Mouse (Mus musculus): ENCODE measurements around the gene Cradd. TPM values are rescaled to one million over a fixed set of nuclear protein-coding genes. Genes with fewer than 3 reads are reported as not detected.

The Cradd gene
- total RNA-seq, 2 experiments from 2014 or later, result 3.8 to 10.7 TPM

DNA sequence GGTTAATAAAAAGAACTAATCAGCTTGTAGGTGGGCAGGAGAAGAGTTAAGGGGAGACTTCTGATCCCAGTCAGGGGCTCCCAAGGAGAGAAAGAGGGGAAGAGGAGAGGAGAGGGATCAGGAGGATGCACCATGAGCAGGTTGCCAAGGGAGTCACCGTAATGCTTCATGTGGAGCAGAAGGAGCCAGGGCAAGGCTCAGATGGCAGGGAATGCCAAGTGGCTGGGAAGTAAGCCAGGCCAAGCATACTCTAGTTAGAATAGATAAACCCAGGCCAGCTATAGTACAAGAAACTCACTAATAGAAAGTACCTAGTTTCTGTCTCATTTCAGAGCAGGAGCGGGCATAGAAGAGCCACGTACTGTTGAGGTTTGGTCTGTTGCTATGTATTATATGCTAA lies 43.6 kb downstream of the Cradd start:
- ATAC-seq (replicated peaks; ENCODE audit: poor library complexity), result no peak

GRCm38 (mm10) chr10:95279459-95279858 lies 44.5 kb downstream of the Cradd start:
- no peak for ATAC-seq (replicated peaks; ENCODE audit: poor library complexity)

- no peak for ATAC-seq (replicated peaks; ENCODE audit: poor library complexity)
Measured at GRCm38 (mm10) chr10:95278085-95278484, 45.8 kb downstream of the Cradd start.

GRCm38 (mm10) chr10:95275488-95275887 lies 48.4 kb downstream of the Cradd start:
- ATAC-seq (replicated peaks; ENCODE audit: poor library complexity), result 0 out of 2 replicates have a peak, but pooled peaks have one; percentile 40

DNA sequence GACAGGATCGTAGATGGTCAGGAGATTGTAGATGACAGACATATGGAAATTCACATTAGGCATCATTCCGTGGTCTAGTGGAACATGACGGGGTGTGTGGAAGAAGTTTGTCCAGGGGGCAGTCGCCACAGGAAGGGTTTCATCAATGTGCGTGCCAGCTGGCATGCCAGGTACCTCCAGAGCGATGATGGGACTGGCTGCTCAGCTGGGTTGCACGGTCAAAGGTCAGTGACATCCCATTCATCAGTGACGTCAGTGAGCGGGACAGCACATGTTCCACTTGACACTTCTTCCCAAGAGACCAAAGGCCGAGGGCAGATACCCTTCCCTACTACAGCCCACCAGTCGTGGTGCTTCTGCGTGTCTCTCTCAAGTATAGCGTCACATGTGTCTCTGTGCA lies 50.7 kb downstream of the Cradd start:
- ATAC-seq (replicated peaks; ENCODE audit: poor library complexity), result no peak

GRCm38 (mm10) chr10:95269151-95269550 lies 54.8 kb downstream of the Cradd start:
- no peak for ATAC-seq (replicated peaks; ENCODE audit: poor library complexity)

DNA sequence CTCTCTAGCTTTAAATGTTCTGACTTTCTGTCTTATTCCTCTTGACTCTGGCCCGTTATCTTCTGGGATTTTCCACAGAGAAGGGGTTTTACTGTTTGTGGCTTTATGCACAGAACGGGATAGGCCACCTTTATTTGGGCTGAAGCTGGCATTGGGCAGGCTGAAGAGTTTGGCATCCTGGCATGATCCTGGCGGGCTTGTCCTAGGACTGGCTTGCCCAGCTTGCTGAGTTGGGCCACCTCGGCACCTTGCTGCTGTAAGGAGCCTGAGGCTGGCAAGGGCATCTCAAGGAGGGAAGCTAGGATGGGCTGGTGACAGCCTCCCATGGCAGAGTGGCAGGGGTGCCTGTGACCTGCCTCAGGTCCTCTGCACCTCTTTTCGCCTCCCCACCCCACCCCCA lies 55.6 kb downstream of the Cradd start:
- ATAC-seq (replicated peaks; ENCODE audit: poor library complexity), result no peak

GRCm38 (mm10) chr10:95266983-95267382 lies 57.0 kb downstream of the Cradd start:
- ATAC-seq (replicated peaks; ENCODE audit: poor library complexity), result no peak

GRCm38 (mm10) chr10:95266041-95266762 lies 57.7 kb downstream of the Cradd start:
- no peak; the same call in 1 of the 2 replicates for ATAC-seq (replicated peaks; ENCODE audit: poor library complexity)

GRCm38 (mm10) chr10:95265576-95265975 lies 58.4 kb downstream of the Cradd start:
- ATAC-seq (replicated peaks; ENCODE audit: poor library complexity), result no peak

DNA sequence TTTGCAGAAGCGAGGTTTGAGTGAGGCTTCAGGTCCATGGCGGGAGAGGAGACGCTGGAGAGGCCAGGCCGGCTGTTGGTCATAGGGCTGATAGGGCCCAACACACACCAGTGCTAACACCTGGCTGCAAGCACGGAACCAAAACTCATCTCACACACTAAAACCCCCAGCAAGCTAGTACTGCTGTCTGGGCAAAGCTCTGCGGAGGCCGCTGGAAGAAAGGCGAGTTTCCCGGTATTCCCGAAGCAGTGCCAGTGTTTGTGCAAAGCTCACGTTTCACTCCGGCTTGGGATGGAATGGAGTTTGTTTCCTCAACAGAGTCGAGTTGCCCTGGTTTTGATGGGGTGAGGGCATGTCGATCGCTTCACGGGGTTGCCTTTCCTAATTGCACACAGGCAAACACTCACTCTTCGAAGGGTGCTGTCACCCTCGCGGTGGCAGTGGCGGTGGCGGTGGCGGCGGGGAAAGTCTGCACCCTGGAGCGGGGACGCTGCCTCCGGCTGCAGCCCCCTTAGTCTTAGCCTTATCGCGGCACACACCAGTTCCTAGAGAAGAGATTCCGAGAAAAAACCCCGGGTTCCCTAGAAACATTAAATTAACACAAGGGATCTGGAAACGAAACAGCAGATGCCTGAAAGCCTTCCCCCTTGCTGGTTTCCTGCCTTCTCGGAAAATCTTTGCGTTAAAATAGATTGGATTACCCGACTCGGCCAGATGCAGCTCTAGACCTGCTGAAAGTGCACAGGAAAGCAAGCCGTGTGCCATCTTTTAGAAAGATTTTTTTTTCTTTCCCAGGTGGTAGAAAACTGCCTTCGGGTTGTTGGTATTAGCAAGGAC lies 59.2 kb downstream of the Cradd start:
- ATAC-seq (replicated peaks; ENCODE audit: poor library complexity), result peak; percentile 69

GRCm38 (mm10) chr10:95262388-95262787 lies 61.5 kb downstream of the Cradd start:
- peak; percentile 38 for ATAC-seq (replicated peaks; ENCODE audit: poor library complexity)

DNA sequence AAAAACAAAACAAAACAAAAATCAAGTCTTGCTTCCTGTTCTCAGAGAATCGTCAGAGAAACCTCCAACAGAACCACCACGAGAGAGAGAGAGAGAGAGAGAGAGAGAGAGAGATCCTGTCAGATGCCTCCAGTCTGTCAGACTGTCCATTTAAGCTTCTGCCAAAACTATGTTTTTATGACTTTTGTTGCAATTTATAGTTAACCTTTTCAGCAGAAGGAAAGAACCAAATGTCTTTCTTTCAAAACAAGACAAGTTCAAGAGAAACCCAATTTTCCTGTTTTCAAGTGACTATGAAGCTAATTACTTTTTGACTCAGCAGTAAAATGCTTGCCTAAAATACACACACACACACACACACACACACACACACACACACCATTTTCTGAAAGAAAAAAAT lies 62.7 kb downstream of the Cradd start:
- ATAC-seq (replicated peaks; ENCODE audit: poor library complexity), result no peak

GRCm38 (mm10) chr10:95260420-95260819 lies 63.5 kb downstream of the Cradd start:
- no peak for ATAC-seq (replicated peaks; ENCODE audit: poor library complexity)

GRCm38 (mm10) chr10:95258471-95259155 lies 65.3 kb downstream of the Cradd start:
- no peak for ATAC-seq (replicated peaks; ENCODE audit: poor library complexity)

GRCm38 (mm10) chr10:95257979-95258378 lies 66.0 kb downstream of the Cradd start:
- ATAC-seq (replicated peaks; ENCODE audit: poor library complexity), result peak; percentile 60

- 0 out of 2 replicates have a peak, but pooled peaks have one; percentile 29 for ATAC-seq (replicated peaks; ENCODE audit: poor library complexity)
Measured at GRCm38 (mm10) chr10:95256095-95256494, 67.8 kb downstream of the Cradd start.

DNA sequence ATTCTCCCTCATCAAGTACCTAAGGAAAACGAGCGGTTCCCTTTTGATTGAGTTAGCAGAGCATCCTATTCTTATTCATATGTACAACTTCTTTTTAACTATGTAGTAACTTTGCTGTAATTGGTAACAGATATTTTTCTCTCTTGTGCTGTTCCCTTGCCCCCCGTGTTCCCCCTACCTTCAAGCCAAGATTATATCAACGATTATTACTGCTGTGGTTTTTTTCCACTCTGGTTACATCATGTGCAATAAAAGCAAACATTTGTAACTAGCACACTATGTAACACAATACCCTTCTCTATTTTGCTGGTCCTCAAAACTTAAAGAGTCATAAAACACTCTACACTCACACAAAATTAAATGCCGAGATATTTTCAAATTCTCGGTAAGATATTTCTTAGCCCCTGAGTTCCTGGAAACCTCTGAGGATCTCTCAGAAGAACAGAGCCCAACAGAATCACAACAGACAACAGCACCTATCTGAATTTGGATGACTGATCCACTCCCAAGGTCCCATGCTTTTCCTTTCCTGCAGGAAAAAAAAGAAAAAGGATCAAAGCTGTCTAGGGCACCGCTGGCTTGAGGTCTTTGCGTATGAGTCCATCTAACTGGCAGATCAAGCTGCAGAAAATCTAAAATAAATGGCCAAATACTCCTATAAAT lies 68.8 kb downstream of the Cradd start:
- no peak for ATAC-seq (replicated peaks; ENCODE audit: poor library complexity)

DNA sequence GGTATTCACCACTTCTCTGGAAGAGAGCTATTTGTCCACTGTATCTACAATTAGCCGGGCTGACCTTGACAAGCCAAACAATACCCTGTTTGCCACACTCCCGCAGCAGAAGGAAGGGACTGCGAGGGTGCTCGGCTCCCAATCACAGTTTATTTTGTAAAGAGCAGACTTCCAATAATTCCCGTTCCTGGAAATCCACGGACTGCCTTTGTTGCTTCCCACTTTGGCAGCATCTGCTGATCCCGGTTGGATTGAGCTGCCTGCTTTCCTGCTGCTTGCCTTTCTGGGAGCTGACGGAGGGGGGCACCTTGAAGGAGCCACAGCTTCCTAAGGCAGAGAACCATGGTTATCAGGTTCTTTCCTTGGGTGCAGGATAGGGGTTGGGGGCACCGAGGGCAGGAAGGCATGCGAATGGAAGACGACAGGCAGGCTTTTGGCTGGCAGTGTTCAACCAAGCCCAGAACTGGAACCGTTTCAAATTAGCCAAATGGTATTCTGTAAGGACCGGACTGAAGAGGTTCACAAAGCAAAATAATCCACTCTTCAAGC lies 69.4 kb downstream of the Cradd start:
- no peak for ATAC-seq (replicated peaks; ENCODE audit: poor library complexity)

- no peak for ATAC-seq (replicated peaks; ENCODE audit: poor library complexity)
Measured at GRCm38 (mm10) chr10:95254046-95254445, 69.9 kb downstream of the Cradd start.

- no peak for ATAC-seq (replicated peaks; ENCODE audit: poor library complexity)
Measured at GRCm38 (mm10) chr10:95251674-95252073, 72.3 kb downstream of the Cradd start.
